Comparison of ENCODE assay signal across 21 mouse cellular contexts in the genomic region with DNA sequence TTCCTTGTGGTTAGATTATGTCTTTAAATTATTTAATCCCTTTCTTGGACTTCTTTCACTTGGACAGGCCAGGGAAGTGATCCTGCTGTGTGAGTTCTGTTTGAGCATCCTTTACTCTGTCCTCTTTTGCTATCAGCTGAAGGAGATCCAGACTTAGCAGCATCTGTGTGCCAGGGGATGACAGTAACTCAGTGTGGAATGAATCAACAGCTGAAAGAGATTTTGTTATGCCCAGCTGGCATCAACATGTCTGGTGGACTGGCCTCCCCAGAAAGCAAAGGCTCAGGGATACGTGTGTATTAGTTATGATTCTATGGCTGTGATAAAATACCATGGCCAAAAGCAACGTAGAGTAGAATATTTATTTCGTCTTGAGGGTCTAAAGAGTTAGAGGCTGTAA. TPM values are rescaled to one million over a fixed set of nuclear protein-coding genes. Genes with fewer than 3 reads are reported as not detected.
DNase-seq lines count a peak whose midpoint lies in the region; ATAC-seq and TF ChIP-seq lines count a peak whose summit lies in the region.
"Had no signal": no experiment of that assay in that cellular context is flagged by ENCODE, and none has a peak within 500 bp of the region (broad histone marks: within the 10 kb centered on the region; RNA-seq: fewer than 3 reads in every experiment).

No protein-coding gene starts in this region.

- no peaks in the 10 kb centered on the region for H3K9me3 ChIP-seq in forebrain, embryonic 12.5 days
- no peaks in the 10 kb centered on the region for H3K9me3 ChIP-seq in forebrain, embryonic 11.5 days (ENCODE audit: control insufficient read depth, low read length)
- H3K9me3 ChIP-seq in intestine, postnatal 0 days (ENCODE audit: control insufficient read depth) = no peaks in the 10 kb centered on the region
- H3K9me3 ChIP-seq: embryonic facial prominence, embryonic 13.5 days; heart, embryonic 15.5 days; hindbrain, embryonic 10.5 days; hindbrain, embryonic 15.5 days had no signal

- TF ChIP-seq POLR2A in olfactory bulb, adult 2 months (IDR thresholded peaks at IDR 0.05; ENCODE audit: insufficient read depth, low read depth, low read length) = no peak

- peaks cover 12% of the 10 kb centered on the region for H3K4me1 ChIP-seq in forebrain, embryonic 12.5 days
- H3K4me1 ChIP-seq in forebrain, embryonic 11.5 days (replicated peaks; ENCODE audit: control insufficient read depth, insufficient read depth, low read length) = no peaks in the 10 kb centered on the region
- peaks cover 17% of the 10 kb centered on the region for H3K4me1 ChIP-seq in olfactory bulb, adult 2 months (ENCODE audit: control insufficient read depth, insufficient read depth, low read length)
- H3K4me1 ChIP-seq in intestine, postnatal 0 days (replicated peaks; ENCODE audit: control insufficient read depth, insufficient read depth, low read length) = no peaks in the 10 kb centered on the region

- peaks cover 8% of the 10 kb centered on the region; the same call in 1 of the 2 replicates for H3K36me3 ChIP-seq in forebrain, embryonic 12.5 days (replicated peaks)
- no peaks in the 10 kb centered on the region for H3K36me3 ChIP-seq in forebrain, embryonic 11.5 days (ENCODE audit: control insufficient read depth, insufficient read depth, low read length)
- H3K36me3 ChIP-seq in intestine, postnatal 0 days (ENCODE audit: control insufficient read depth, insufficient read depth) = no peaks in the 10 kb centered on the region
- H3K36me3 ChIP-seq: embryonic facial prominence, embryonic 13.5 days; heart, embryonic 15.5 days had no signal

- ATAC-seq in forebrain, embryonic 12.5 days (ENCODE audit: low FRiP score) = no peak
- ATAC-seq in forebrain, embryonic 11.5 days (replicated peaks; ENCODE audit: low FRiP score) = no peak
- no peak for ATAC-seq in intestine, postnatal 0 days
- ATAC-seq: activated CD4-positive, CD25-positive, alpha-beta regulatory T cell, adult 4 months; inflammation-experienced regulatory T-cells, adult 6 months had no signal

- H3K9ac ChIP-seq in forebrain, embryonic 12.5 days = no peak overlapping the region
- no peak overlapping the region for H3K9ac ChIP-seq in forebrain, embryonic 11.5 days (ENCODE audit: low read length)
- no peak overlapping the region for H3K9ac ChIP-seq in intestine, postnatal 0 days (ENCODE audit: low read depth, low read length)
- H3K9ac ChIP-seq: embryonic facial prominence, embryonic 13.5 days; heart, embryonic 15.5 days; hindbrain, embryonic 15.5 days had no signal

- 85% methylated on average over 3 of the region's 3 CpGs for WGBS in forebrain, embryonic 12.5 days
- WGBS in forebrain, embryonic 11.5 days = 89% methylated on average over 3 of the region's 3 CpGs
- WGBS in olfactory bulb, adult 2 months = 48% methylated on average over 3 of the region's 3 CpGs
- WGBS in intestine, postnatal 0 days = 89% methylated on average over 3 of the region's 3 CpGs

- no peak overlapping the region for H3K4me2 ChIP-seq in forebrain, embryonic 12.5 days
- H3K4me2 ChIP-seq in forebrain, embryonic 11.5 days (ENCODE audit: low read depth, low read length, severe bottlenecking) = no peak overlapping the region
- no peak overlapping the region for H3K4me2 ChIP-seq in intestine, postnatal 0 days (replicated peaks; ENCODE audit: low read depth)
- H3K4me2 ChIP-seq: embryonic facial prominence, embryonic 13.5 days; heart, embryonic 11.5 days; heart, embryonic 15.5 days; hindbrain, embryonic 15.5 days had no signal

- H3K27ac ChIP-seq in forebrain, embryonic 12.5 days = 0 out of 2 replicates have a peak overlapping the region, but pooled peaks have one; percentile 19
- H3K27ac ChIP-seq in forebrain, embryonic 11.5 days (ENCODE audit: low read depth, low read length) = no peak overlapping the region
- peak overlapping the region; percentile 74 for H3K27ac ChIP-seq in layer of hippocampus, adult 2 months
- H3K27ac ChIP-seq in olfactory bulb, adult 2 months (ENCODE audit: insufficient read depth, low read depth, low read length) = peak overlapping the region; percentile 71
- H3K27ac ChIP-seq in intestine, postnatal 0 days (ENCODE audit: low read depth, low read length) = no peak overlapping the region
- H3K27ac ChIP-seq: embryonic facial prominence, embryonic 13.5 days; heart, adult 2 months; heart, embryonic 15.5 days; hindbrain, embryonic 10.5 days; hindbrain, embryonic 15.5 days had no signal

- TF ChIP-seq CTCF in layer of hippocampus, adult 2 months (conservative IDR thresholded peaks at IDR 0.05) = no peak
- TF ChIP-seq CTCF in olfactory bulb, adult 2 months (IDR thresholded peaks at IDR 0.05; ENCODE audit: insufficient read depth, low read depth, low read length) = no peak
- no peak for TF ChIP-seq CTCF in intestine, postnatal 0 days (IDR thresholded peaks at IDR 0.05; ENCODE audit: low read depth)

- H3K4me3 ChIP-seq in forebrain, embryonic 12.5 days (replicated peaks) = no peak overlapping the region
- no peak overlapping the region for H3K4me3 ChIP-seq in forebrain, embryonic 11.5 days (ENCODE audit: low read depth, low read length)
- no peak overlapping the region for H3K4me3 ChIP-seq in layer of hippocampus, adult 2 months
- no peak overlapping the region for H3K4me3 ChIP-seq in olfactory bulb, adult 2 months (ENCODE audit: insufficient read depth, low read depth, low read length)
- H3K4me3 ChIP-seq in intestine, postnatal 0 days (ENCODE audit: low read depth, low read length) = no peak overlapping the region
- H3K4me3 ChIP-seq: embryonic facial prominence, embryonic 13.5 days; heart, adult 2 months; heart, embryonic 15.5 days; hindbrain, embryonic 10.5 days; hindbrain, embryonic 15.5 days had no signal

- no peaks in the 10 kb centered on the region for H3K27me3 ChIP-seq in forebrain, embryonic 12.5 days
- H3K27me3 ChIP-seq in forebrain, embryonic 11.5 days (ENCODE audit: control insufficient read depth, insufficient read depth, low read length) = no peaks in the 10 kb centered on the region
- H3K27me3 ChIP-seq in intestine, postnatal 0 days (replicated peaks; ENCODE audit: control insufficient read depth, insufficient read depth, low read length) = no peaks in the 10 kb centered on the region
- H3K27me3 ChIP-seq: embryonic facial prominence, embryonic 13.5 days; heart, embryonic 15.5 days; hindbrain, embryonic 15.5 days; Patski had no signal

- no peak for DNase-seq in forebrain, embryonic 11.5 days (ENCODE audit: low spot score)
- DNase-seq in layer of hippocampus, adult 2 months (ENCODE audit: low spot score in 2 of 2) = no peak
- DNase-seq in layer of hippocampus, postnatal 14 days (ENCODE audit: low spot score in 2 of 2) = no peak
- DNase-seq in Muller cell, postnatal 12 days (ENCODE audit: inconsistent ontology term) = peak; percentile 47
- DNase-seq: adrenal gland, postnatal 14 days; cerebellum, adult 2 months; cerebellum, postnatal 36 days; gastrocnemius, postnatal 10 days; heart, adult 2 months had no signal

RNA-seq across cellular contexts. Expression of gene Dclk1, which starts 28.2 kb away (rescaled TPM):
- 148 and 156 TPM in 2 replicates for polyA plus RNA-seq in forebrain, embryonic 12.5 days (2016; fragmentation: Nextera tagmentation; extraction: Ambion mirVana)
- 77.5 and 83.3 TPM in 2 replicates for polyA plus RNA-seq in forebrain, embryonic 11.5 days (2014; fragmentation: Nextera tagmentation; extraction: Ambion mirVana)
- total RNA-seq in layer of hippocampus, adult 2 months (2021) = 100 to 1,000 TPM; 569 to 585 TPM
- total RNA-seq in layer of hippocampus, postnatal 14 days (2021) = 100 to 1,000 TPM; 580 to 665 TPM
- 265 and 822 TPM in 2 replicates for polyA plus RNA-seq in olfactory bulb, adult 2 months (2012; ENCODE audit: insufficient read depth, insufficient read length, low replicate concordance, missing spikeins)
- 3.1 and 5.0 TPM in 2 replicates for polyA plus RNA-seq in intestine, postnatal 0 days (2015; fragmentation: Nextera tagmentation; extraction: Ambion mirVana)
- total RNA-seq: MEL had no signal

Comparison
In these comparisons a context has a peak if more than half of its experiments do, and no peak if none do; other contexts are left out.
1. H3K27ac ChIP-seq: peak in forebrain, embryonic 12.5 days (single experiment), layer of hippocampus, adult 2 months (single experiment) and olfactory bulb, adult 2 months (single experiment); none in forebrain, embryonic 11.5 days (single experiment) and intestine, postnatal 0 days (single experiment).
2. RNA of gene Dclk1, which starts 28.2 kb away (polyA plus RNA-seq): 265 to 822 TPM in olfactory bulb, adult 2 months, 148 to 156 TPM in forebrain, embryonic 12.5 days and 77.5 to 83.3 TPM in forebrain, embryonic 11.5 days; 3.1 to 5.0 TPM in intestine, postnatal 0 days; every median in the first group is over 10 times any median in the second.